Mouse (Mus musculus) gonadal fat pad, adult 2 months (tissue): ENCODE measurements around the gene Marc2. TPM values are rescaled to one million over a fixed set of nuclear protein-coding genes. Genes with fewer than 3 reads are reported as not detected.

Experiments
- polyA plus RNA-seq: library from polyadenylated mRNA; depleted of rRNA; stranded (reverse); fragments of >200 nt; gene quantifications from 2 replicates; pipeline ENCODE4 v1.2.3, GENCODE M21; 2012; rRNA removed

The Marc2 gene
- polyA plus RNA-seq, 1 experiment, result 202 TPM

Other genes with a start within 250 kb of the Marc2 start
- 9.1 and 9.2 TPM in 2 replicates for gene Hlx, start 113.8 kb downstream of the Marc2 start, polyA plus RNA-seq
- gene Marc1, start 35.1 kb downstream of the Marc2 start, polyA plus RNA-seq, result 7.9 and 38.4 TPM in 2 replicates
- gene C130074G19Rik, start 36.8 kb upstream of the Marc2 start, polyA plus RNA-seq, result 44.2 and 57.8 TPM in 2 replicates
- gene Mark1, start 153.1 kb upstream of the Marc2 start, polyA plus RNA-seq, result 5.0 and 6.9 TPM in 2 replicates